Mouse (Mus musculus): ENCODE results near the gene Stxbp5. TPM values are rescaled to one million over a fixed set of nuclear protein-coding genes. Genes with fewer than 3 reads are reported as not detected.
"Not testable (repeated sequence)": the region's sequence is repeated elsewhere in the genome, so short reads cannot be mapped to it uniquely, and the experiment has no call there.

The Stxbp5 gene
- polyA plus RNA-seq, 1 experiment from 2014 or later = 6.3 TPM

DNA sequence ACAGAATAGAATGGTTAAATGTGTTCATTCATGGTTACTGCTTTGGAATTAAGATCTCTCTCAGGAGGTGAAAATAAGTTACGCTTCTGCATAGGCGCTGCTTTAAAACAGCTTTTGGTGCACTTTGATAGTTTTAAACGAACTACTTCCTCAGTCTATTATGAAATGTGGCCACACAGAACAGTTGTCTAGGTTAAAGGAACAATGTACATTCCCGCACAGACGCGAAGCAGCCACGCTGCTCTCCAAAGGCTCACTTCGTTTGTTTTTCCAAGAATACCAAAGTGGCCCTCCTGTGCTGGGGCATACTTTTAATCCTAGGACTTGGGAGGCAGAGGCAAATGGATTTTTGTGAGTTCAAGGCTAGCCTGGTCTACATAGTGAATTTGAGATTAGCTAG lies 11.2 kb downstream of the Stxbp5 start:
- no peak for ATAC-seq (ENCODE audit: insufficient read depth, low FRiP score, low read depth)

DNA sequence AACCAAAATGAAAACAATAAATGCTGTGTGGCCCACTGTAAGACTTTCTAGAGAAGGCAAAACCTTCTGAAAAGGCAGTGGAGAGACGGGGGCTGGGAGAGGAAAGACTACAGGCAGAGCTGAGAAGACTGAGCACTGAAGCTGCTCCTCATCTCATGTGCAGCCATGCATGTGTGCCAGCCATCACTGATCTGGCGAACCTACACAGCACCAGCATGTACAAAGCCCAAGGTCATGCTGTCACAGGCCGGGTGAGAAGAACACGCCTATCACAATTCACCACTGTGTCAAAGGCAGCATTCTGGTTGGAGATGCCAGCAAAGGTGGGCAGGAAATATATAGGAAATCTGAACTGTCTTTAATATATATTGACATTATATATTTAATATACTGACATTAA lies 12.2 kb downstream of the Stxbp5 start:
- Histone ChIP-seq H3K9me3 (no peaks in the 10 kb centered on the region), H3K36me3 (no peaks in the 10 kb centered on the region), H3K27ac (no peak overlapping the region), H3K27me3 (replicated peaks) (no peaks in the 10 kb centered on the region), H3K4me3 (replicated peaks) (no peak overlapping the region), H3K4me1 (no peaks in the 10 kb centered on the region), H3K4me2 (no peak overlapping the region), H3K9ac (no peak overlapping the region)
- no peak for ATAC-seq (ENCODE audit: insufficient read depth, low FRiP score, low read depth)
- 90% methylated on average over 4 of the region's 4 CpGs for WGBS

More for the DNA sequence above, 11.2 kb downstream of the Stxbp5 start:
- no peak overlapping the region for H3K27ac ChIP-seq
- no peaks in the 10 kb centered on the region for H3K9me3 ChIP-seq
- H3K36me3 ChIP-seq = no peaks in the 10 kb centered on the region
- WGBS = 59% methylated on average over 8 of the region's 8 CpGs
- H3K4me3 ChIP-seq (replicated peaks) = no peak overlapping the region
- H3K27me3 ChIP-seq (replicated peaks) = no peaks in the 10 kb centered on the region
- no peak overlapping the region for H3K4me2 ChIP-seq
- no peak overlapping the region for H3K9ac ChIP-seq
- H3K4me1 ChIP-seq = no peaks in the 10 kb centered on the region

DNA sequence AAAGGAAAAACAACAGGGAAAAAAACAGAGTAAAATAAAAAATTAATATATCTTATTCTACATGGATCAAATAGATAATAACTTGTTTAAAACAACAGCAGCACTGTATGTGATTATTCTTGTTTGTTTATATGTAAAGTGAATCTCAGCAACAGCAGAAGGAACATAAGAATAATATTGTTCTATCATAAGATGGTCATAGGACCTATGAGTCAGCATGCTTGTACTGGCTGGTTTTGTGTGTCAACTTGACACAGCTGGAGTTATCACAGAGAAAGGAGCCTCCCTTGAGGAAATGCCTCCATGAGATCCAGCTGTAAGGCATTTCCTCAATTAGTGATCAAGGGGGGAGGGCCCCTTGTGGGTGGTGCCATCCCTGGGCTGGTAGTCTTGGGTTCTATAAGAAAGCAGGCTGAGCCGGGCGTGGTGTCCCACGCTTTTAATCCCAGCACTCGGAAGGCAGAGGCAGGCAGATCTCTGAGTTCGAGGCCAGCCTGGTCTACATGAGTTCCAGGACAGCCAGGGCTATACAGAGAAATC lies 19.0 kb downstream of the Stxbp5 start:
- not testable (repeated sequence) for H3K9me3 ChIP-seq; H3K36me3 ChIP-seq; H3K4me2 ChIP-seq; H3K27me3 ChIP-seq (replicated peaks); H3K4me1 ChIP-seq; H3K4me3 ChIP-seq (replicated peaks); ATAC-seq (ENCODE audit: insufficient read depth, low FRiP score, low read depth); H3K9ac ChIP-seq; H3K27ac ChIP-seq
- 88% methylated on average over 5 of the region's 5 CpGs for WGBS

DNA sequence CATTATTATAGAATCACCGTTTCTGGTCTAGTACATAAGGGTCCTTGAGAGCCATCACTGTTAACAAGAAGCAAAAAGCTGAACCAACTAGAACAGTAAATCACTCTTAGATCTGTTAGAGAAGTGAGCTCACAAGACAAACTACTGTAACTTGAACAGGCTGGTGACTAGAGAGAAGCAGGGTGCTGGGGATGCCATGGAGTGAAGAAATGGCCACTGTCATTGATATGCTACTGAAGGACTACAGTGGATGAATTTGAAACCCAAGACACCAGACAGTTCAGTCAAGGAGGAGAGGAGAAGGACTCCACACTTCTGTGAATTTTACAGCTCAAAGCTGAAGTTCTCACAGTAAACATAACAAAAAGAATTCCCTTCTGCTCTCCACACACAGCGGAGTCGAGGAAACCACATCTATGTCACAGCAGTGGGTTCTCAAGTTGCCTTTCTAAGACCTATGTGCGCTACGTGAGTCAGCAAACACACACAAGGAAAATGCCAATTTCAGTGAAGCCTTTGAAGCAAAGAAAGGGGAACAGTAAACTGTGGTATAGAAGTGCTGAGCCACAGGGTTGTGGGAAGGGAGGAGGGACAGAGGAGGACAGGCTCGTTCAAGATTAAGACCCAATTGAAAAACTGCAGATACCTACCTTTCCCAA lies 20.7 kb downstream of the Stxbp5 start:
- H3K9me3 ChIP-seq = no peaks in the 10 kb centered on the region
- ATAC-seq (ENCODE audit: insufficient read depth, low FRiP score, low read depth) = no peak
- WGBS = 59% methylated on average over 6 of the region's 6 CpGs

DNA sequence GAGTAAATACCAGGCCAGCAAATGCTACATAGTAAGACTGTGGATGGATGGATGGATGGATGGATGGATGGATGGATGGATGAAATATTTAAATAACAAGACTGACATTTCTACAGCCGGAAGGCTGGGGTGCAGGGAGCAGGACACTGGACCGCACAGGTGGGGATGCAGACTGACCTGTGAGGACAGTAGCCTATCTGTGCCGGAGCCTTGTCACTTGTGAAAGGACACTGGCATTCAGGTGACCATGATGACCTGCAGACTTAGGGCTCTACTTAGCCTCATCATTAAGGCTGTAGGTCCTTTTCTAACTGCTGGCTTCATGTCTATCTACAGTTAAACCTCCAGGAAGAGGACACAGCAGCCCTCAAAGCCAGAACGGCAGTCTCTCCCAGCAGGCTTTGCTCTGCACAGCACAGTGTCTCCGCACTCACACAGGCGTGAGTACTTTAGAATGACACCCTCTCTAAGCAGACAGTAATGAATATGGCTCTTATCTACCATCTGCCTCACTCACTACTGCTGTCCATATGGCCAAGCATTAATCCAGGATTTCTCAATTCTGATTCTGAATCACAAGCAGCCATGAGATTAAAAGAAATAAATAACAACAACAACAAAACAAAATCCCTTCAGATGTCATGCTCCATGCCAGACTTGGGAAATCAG lies 21.9 kb downstream of the Stxbp5 start:
- H3K4me1 ChIP-seq = no peaks in the 10 kb centered on the region
- no peak overlapping the region for H3K4me2 ChIP-seq
- ATAC-seq (ENCODE audit: insufficient read depth, low FRiP score, low read depth) = no peak
- no peaks in the 10 kb centered on the region for H3K36me3 ChIP-seq
- H3K9ac ChIP-seq = no peak overlapping the region
- no peak overlapping the region for H3K27ac ChIP-seq
- no peaks in the 10 kb centered on the region for H3K9me3 ChIP-seq
- no peaks in the 10 kb centered on the region for H3K27me3 ChIP-seq (replicated peaks)
- no peak overlapping the region for H3K4me3 ChIP-seq (replicated peaks)
- WGBS = 81% methylated on average over 6 of the region's 6 CpGs

More for the DNA sequence above, 20.7 kb downstream of the Stxbp5 start:
- Histone ChIP-seq H3K36me3 (no peaks in the 10 kb centered on the region), H3K4me3 (replicated peaks) (no peak overlapping the region), H3K27ac (no peak overlapping the region), H3K9ac (no peak overlapping the region), H3K4me2 (no peak overlapping the region), H3K27me3 (replicated peaks) (no peaks in the 10 kb centered on the region), H3K4me1 (no peaks in the 10 kb centered on the region)

DNA sequence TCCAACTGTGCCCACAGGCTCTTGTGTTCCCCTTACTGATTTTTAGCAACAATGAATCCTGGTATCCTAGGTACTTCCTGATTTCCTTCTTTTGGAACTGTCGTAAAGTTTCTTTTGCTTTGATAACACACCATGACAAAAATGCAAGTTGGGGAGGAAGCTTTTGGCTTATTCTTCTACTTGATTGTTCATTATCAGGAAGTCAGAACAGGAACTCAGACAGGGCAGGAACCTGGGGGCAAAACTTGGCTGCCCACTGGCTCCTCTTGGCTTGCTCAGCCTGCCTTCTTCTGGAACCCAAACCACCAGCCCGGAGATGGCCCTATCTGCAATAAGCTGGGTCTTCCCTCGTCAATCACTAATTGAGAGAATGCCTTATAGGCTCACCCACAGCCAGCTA lies 25.0 kb downstream of the Stxbp5 start:
- Histone ChIP-seq H3K9ac (no peak overlapping the region), H3K27ac (no peak overlapping the region), H3K27me3 (replicated peaks) (no peaks in the 10 kb centered on the region), H3K4me3 (replicated peaks) (no peak overlapping the region), H3K36me3 (no peaks in the 10 kb centered on the region), H3K9me3 (no peaks in the 10 kb centered on the region), H3K4me1 (no peaks in the 10 kb centered on the region), H3K4me2 (no peak overlapping the region)
- 83% methylated on average over 3 of the region's 3 CpGs for WGBS
- no peak for ATAC-seq (ENCODE audit: insufficient read depth, low FRiP score, low read depth)

DNA sequence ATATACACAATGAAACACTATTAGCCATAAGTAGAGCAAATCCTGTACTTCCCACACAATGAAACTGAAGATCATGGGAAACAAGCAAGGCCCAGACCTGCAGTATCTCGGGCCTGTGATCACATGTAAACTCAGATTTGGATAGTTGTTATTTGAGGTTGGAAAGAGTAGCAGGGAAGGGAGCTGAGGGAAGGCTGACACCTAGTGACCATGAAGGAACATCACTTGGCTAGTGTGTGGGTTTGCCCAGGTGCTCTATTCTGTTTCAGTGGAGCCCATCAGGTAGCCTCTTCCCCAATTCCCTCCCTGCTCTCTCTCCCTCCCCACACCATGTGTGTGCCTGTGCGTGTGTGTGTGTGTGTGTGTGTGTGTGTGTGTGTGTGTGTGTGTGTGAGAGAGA lies 28.7 kb downstream of the Stxbp5 start:
- H3K9ac ChIP-seq = no peak overlapping the region
- no peak overlapping the region for H3K4me2 ChIP-seq
- no peak overlapping the region for H3K27ac ChIP-seq
- no peak overlapping the region for H3K4me3 ChIP-seq (replicated peaks)
- WGBS = 58% methylated on average over 2 of the region's 2 CpGs
- no peaks in the 10 kb centered on the region for H3K9me3 ChIP-seq
- no peaks in the 10 kb centered on the region for H3K27me3 ChIP-seq (replicated peaks)
- H3K36me3 ChIP-seq = no peaks in the 10 kb centered on the region
- no peaks in the 10 kb centered on the region for H3K4me1 ChIP-seq
- ATAC-seq (ENCODE audit: insufficient read depth, low FRiP score, low read depth) = no peak

DNA sequence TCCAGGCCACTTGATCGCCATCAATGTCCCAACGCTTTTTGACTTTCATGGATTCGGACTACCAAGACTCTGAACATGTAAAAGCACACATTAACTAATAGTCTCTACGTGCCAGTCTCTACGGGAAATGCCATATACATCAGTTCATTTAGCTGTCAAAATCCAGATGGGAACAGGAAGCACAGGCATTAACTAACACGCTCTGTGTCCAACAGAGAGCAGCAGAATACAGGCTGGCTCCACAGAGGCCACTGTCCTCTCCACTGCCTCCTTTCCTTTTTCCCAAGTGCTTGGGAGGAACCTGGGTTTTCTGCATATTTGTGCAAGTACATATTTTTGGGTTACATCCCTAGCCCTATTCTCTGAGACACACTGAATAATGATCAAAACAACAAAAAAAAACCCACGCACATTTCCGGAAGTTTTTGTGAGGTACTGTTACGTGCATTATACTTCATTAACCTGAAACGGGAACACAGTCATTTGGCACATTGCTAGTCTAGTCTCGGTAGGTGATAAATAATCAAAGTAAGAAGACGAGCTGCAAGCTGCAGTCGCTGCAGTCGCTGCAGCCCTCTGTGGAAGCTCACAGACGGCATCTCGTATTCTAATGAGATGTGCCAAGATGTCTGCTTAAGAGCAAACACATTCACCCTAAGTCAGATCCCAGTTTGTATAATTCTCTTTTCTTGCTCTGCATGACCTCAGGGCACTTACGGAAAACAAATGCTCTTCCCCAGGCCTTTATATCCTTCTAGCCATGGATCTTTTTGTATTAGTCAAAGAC lies 33.9 kb downstream of the Stxbp5 start:
- no peaks in the 10 kb centered on the region for H3K27me3 ChIP-seq (replicated peaks)
- no peaks in the 10 kb centered on the region for H3K9me3 ChIP-seq
- H3K4me3 ChIP-seq (replicated peaks) = no peak overlapping the region
- no peak; the same call in 1 of the 2 replicates for ATAC-seq (ENCODE audit: insufficient read depth, low FRiP score, low read depth)
- H3K4me2 ChIP-seq = no peak overlapping the region
- H3K36me3 ChIP-seq = no peaks in the 10 kb centered on the region
- H3K9ac ChIP-seq = no peak overlapping the region
- no peak overlapping the region for H3K27ac ChIP-seq
- 59% methylated on average over 17 of the region's 17 CpGs for WGBS
- H3K4me1 ChIP-seq = no peaks in the 10 kb centered on the region; the same call in 1 of the 2 replicates

DNA sequence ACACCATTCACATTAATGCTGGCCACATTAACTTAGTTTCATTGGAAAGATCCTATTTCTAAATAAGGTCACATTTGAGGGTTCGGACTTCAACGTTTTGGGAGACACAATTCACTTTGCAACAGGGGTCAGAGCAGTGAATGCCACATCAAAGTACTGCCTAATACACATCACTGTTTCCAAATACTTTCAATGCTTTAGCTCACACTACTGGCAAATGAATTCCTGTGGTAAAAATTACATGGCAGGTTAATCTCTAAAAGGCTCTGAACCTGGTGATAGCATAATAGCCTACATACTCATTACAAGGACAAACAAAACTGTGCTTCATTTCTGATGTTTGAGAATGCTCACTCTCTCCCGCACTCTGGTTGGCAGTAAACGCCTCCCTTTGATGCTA lies 40.9 kb downstream of the Stxbp5 start:
- Histone ChIP-seq H3K36me3 (peaks cover 3% of the 10 kb centered on the region; the same call in 1 of the 2 replicates), H3K9me3 (no peaks in the 10 kb centered on the region), H3K9ac (no peak overlapping the region), H3K27me3 (replicated peaks) (no peaks in the 10 kb centered on the region), H3K27ac (no peak overlapping the region), H3K4me1 (no peaks in the 10 kb centered on the region), H3K4me3 (replicated peaks) (no peak overlapping the region), H3K4me2 (no peak overlapping the region)
- WGBS = 76% methylated on average over 4 of the region's 4 CpGs
- no peak for ATAC-seq (ENCODE audit: insufficient read depth, low FRiP score, low read depth)

DNA sequence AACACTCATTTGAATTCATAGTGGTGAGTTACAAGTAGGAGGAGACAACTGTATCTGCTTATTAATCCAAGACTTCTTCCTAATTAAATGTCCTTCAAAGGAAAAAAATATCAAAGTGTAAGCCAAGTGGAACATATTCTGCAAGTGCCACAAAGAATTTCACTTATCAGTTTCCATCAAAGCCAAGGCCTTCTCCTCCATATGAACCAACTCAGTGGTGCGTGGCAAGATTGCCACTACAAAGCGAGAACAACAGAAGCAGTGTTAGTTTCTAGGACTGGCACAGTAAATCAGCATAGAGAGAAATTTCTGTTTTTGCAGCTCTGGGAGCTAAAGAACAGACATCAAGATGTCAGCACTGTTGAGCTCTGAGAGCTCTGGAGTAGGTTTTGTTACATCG lies 41.4 kb downstream of the Stxbp5 start:
- no peaks in the 10 kb centered on the region for H3K27me3 ChIP-seq (replicated peaks)
- no peak for ATAC-seq (ENCODE audit: insufficient read depth, low FRiP score, low read depth)
- WGBS = 86% methylated on average over 3 of the region's 3 CpGs
- H3K9ac ChIP-seq = no peak overlapping the region
- no peak overlapping the region for H3K27ac ChIP-seq
- peaks cover 3% of the 10 kb centered on the region; the same call in 1 of the 2 replicates for H3K36me3 ChIP-seq
- no peak overlapping the region for H3K4me3 ChIP-seq (replicated peaks)
- no peaks in the 10 kb centered on the region for H3K4me1 ChIP-seq
- no peak overlapping the region for H3K4me2 ChIP-seq
- no peaks in the 10 kb centered on the region for H3K9me3 ChIP-seq

DNA sequence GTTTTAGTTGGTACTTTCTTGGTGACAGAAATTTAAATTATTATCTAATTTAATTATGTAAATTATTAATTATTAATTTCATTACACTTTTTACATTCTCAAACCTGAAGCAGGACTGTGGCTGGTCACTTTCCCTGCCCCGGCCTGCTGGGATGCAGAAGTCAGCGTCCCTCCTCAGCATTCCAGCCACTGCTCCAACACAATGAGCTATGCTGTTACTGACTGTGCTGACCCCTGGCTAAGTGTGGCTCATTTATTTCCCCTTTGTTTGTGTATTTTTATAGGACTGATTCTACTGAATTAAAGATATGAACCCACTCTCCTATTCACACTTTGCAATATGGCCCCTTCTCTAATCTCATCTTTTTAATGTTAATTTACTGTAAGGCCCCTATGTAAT lies 43.0 kb downstream of the Stxbp5 start:
- Histone ChIP-seq H3K9ac (no peak overlapping the region), H3K4me2 (no peak overlapping the region), H3K36me3 (peaks cover 5% of the 10 kb centered on the region; the same call in 1 of the 2 replicates), H3K4me1 (no peaks in the 10 kb centered on the region), H3K9me3 (no peaks in the 10 kb centered on the region), H3K27me3 (replicated peaks) (no peaks in the 10 kb centered on the region), H3K4me3 (replicated peaks) (no peak overlapping the region), H3K27ac (no peak overlapping the region)
- ATAC-seq (ENCODE audit: insufficient read depth, low FRiP score, low read depth) = no peak
- WGBS = 82% methylated on average over 2 of the region's 2 CpGs

DNA sequence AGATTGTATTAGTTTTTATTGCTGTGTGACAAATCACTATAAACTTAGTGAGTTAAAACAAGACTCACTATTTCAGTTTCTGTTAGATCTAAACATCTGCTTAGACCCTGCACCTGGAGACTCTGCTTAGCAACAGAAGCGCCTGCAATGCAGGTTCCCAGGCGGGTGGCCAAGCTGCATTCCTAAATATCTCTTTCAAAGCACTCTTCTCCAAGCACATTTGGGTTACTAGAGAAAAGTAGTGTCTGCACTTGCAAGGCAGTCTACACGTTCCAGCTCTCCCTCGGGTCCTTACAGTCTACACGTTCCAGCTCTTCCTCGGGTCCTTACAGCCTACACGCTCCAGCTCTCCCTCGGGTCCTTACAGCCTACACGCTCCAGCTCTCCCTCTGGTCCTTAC lies 44.1 kb downstream of the Stxbp5 start:
- H3K9me3 ChIP-seq = no peaks in the 10 kb centered on the region
- 68% methylated on average over 9 of the region's 9 CpGs for WGBS
- H3K4me1 ChIP-seq = no peaks in the 10 kb centered on the region
- ATAC-seq (ENCODE audit: insufficient read depth, low FRiP score, low read depth) = no peak
- no peaks in the 10 kb centered on the region for H3K27me3 ChIP-seq (replicated peaks)
- H3K27ac ChIP-seq = no peak overlapping the region
- H3K4me3 ChIP-seq (replicated peaks) = no peak overlapping the region
- H3K36me3 ChIP-seq = peaks cover 5% of the 10 kb centered on the region; the same call in 1 of the 2 replicates
- H3K9ac ChIP-seq = no peak overlapping the region
- no peak overlapping the region for H3K4me2 ChIP-seq

Measured in stomach, embryonic 15.5 days (tissue).